Mouse (Mus musculus) embryo, embryonic 10 days (tissue): ENCODE data around the gene Eef1akmt3.

Source experiments
- DNase-seq: peaks from one replicate; pipeline ENCODE4 v3.0.0-alpha.2; 2015; ENCODE audit warnings: low spot score

Eef1akmt3 gene

DNA sequence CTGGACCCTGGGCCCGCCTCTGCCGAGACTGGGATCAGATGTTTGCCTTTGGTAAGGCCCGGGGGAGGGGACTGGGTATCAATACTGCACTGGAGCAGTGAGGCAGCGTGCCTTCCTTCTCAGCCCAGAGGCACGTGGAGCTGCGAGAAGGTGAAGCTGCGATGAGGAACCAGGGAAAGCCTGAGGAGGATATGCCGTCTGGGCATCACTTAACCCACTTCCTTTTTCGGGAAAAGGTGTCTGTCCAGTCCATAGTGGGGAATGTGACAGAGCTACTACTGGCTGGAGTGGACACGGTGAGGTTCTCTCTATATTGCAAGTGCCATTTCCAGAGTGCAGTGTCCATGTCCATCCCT lies 8.8 kb upstream of the Eef1akmt3 start:
- no peak for DNase-seq

DNA sequence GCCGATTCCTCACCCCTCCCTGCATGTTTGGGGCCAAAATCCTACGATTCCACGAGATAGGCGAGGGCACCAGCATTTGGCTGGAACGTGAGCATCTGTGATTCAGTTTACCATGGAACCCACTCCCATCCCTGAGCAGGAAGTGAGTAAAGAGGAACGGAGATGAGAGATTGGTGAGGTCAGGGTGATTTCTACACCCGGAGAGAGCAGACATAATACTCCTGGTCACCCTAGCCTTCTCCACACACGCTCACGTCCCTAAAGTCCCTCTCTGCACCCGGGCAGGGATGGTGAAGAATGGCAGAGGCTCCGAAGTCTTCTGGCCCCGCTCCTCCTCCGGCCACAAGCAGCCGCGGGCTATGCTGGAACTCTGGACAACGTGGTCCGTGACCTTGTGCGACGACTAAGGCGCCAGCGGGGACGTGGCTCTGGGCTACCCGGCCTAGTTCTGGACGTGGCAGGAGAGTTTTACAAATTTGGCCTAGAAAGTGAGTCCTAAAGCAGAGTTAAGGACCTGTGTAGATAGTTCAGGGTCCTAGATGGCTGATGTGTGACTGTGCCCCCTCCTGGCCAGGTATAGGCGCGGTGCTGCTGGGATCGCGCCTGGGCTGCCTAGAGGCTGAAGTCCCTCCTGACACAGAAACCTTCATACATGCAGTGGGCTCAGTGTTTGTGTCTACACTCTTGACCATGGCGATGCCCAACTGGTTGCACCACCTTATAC lies 8.2 kb upstream of the Eef1akmt3 start:
- no peak for DNase-seq

- no peak for DNase-seq
These were observed 7.5 kb upstream of the Eef1akmt3 start for GRCm38 (mm10) chr10:127048608-127049394.

DNA sequence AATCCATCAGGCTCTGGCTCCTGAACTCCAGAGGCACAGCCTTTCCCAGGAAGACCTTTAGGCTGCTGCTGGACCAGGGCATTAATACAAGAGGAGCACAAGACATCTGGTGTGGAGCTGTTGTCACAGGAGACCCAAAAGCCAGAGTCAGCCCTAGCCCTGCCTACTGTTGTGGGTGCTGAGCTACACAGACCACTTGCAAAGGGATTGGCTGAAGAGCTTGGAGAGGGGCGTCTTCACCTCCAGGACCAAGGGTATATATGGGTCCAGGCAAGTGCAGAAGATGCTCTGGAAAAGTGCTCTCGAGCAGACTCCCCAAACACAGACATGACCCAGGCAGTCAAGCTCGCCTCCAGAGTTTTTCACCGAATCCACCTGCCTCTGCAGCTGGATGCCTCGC lies 6.6 kb upstream of the Eef1akmt3 start, which contains the start of gene Cyp27b1:
Cyp27b1 (plus strand) TSS at position 297 of the 400 bp plus-strand sequence.
- no peak for DNase-seq

- DNase-seq = no peak
These were observed 1.9 kb upstream of the Eef1akmt3 start for GRCm38 (mm10) chr10:127043187-127043586.

- no peak for DNase-seq
These were observed 1.3 kb upstream of the Eef1akmt3 start for GRCm38 (mm10) chr10:127042468-127043115.

DNA sequence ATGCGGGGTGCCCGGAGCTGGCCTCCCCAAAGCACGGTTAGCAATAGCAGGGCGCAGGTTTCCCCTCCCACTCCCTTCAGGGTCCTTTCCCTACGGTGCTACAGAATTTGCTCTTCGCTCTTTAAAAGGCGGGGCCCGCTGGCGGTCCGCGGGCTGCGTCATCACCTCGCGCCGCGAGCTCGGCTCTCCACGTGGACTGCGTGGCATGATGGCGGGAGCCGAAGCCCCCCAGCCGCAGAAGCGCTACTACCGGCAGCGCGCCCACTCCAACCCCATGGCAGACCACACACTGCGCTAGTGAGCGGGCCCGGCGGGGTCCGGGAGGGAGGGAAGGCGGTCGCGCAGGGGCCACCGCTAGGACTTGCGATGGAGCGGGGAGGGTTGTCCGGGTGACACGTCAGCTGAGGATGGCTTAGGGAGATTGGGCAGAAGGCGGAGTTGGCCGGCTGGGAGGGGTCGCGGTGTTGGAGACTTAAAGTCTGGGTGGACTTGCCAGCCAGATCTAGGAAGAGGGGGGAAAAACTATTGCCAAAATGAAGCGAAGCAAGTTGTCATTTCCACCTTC lies 543 bp upstream of the Eef1akmt3 start:
- peak; percentile 91 for DNase-seq

- DNase-seq = no peak
These were observed 621 bp downstream of the Eef1akmt3 start for GRCm38 (mm10) chr10:127040569-127041214.

- DNase-seq = no peak
These were observed 3.7 kb downstream of the Eef1akmt3 start for GRCm38 (mm10) chr10:127037641-127038040.

GRCm38 (mm10) chr10:127036273-127036672 lies 5.0 kb downstream of the Eef1akmt3 start:
- DNase-seq = no peak

GRCm38 (mm10) chr10:127033301-127033741 lies 8.0 kb downstream of the Eef1akmt3 start:
- no peak for DNase-seq

GRCm38 (mm10) chr10:127030336-127031296 lies 10.7 kb downstream of the Eef1akmt3 start, which contains the start of gene Tsfm:
Gene Tsfm, minus strand, starts transcription at chr10:127030840.
- peak; percentile 98 for DNase-seq

DNA sequence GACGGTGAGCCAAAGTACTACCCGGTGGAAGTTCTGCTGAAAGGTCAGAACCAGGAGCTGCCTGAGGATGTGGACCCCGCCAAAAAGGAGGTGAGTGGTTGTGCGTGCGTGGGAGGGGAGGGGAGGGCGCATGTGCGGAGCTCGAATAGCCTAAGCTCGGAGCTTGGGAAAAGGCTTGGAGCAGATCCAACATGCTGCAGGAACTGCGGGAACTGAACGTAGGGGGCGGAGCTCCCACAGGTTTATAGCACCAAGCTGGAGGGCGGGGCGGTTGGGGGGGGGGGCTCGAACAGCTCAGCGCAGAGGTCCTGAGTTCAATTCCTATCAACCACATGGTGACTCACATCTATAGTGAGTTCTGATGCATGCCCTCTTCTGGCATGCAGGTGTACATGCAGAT lies 22.9 kb downstream of the Eef1akmt3 start:
- no peak for DNase-seq

DNA sequence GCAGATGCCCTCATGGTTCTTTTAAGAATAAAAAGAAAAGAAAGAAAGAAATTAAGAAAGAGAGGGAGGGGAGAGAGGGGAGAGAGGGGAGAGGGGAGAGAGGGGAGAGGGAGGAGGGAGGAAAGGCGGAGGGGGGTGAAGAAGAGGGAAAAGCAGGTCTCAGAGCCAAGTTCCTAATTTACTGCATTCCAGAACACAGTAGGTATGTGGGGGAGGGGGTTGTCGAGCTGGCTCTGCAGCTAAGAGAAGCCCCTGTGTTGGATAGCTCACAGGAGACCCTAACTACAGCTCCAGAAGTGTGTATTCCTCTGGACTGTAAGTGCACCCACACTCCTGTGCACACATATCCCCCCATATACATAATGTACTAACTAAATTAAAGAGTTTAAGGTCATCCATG lies 24.2 kb downstream of the Eef1akmt3 start:
- DNase-seq = no peak

GRCm38 (mm10) chr10:127016488-127016887 lies 24.8 kb downstream of the Eef1akmt3 start:
- peak; percentile 44 for DNase-seq

DNA sequence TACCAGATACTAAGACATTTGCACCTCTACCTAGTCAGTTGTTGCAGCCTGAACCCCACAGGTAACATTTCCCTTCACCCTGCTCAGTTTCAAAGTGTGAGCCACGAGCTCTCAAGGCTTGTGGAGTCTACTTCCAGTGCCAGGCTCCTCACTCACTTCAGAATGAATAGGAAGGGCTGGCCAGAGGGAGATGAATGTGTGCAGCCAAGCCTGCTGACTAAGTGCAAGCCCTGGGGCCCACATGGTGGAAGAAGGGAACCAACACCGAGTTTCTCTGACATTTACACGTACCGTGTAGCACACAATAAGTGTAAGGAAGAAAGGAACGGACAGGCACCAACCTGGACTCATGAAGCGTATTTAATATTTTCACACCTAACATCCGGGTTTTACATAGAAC lies 37.5 kb downstream of the Eef1akmt3 start:
- DNase-seq = no peak

- DNase-seq = no peak
These were observed 38.0 kb downstream of the Eef1akmt3 start for GRCm38 (mm10) chr10:127003334-127003733.

GRCm38 (mm10) chr10:127002765-127003164 lies 38.5 kb downstream of the Eef1akmt3 start:
- no peak for DNase-seq

DNA sequence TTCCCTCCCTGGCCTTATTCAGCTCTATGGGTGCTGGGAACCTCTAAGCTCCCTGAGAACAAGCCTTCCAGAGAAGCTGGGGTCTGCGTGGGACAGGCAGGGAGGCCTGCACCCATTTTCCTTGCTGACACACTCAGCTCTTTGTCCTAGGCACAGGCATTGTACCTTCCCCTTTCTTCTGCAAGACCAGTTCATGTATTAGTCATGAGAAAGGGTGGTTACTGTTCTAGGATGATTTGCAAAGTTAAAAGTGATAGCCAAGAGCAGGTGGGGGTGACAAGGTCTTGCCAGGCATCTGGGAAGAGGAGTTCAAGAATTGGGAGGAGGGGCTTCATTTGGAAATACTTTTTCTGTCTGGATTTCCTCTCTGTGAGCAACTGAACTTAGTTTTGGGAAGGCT lies 39.3 kb downstream of the Eef1akmt3 start:
- no peak for DNase-seq

DNA sequence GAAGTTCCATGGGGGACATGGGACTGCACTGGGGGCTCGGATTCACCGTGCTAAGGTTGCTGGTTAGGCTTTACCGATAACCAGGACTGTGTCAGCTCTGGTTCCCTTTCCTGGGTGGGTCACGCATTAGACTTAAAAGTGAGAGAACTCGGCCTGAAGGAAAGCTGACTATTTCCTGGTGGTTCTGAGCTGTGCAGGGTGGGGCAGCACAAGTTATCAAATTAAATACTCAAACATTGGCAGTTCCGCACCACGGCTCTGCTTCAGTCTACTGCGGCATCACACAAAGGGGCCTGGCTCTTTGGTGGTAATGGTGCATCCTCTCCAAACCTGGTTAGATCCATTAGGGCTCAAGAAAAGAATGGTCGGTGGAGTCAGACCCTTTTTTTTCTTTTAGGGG lies 40.0 kb downstream of the Eef1akmt3 start:
- no peak for DNase-seq

- no peak for DNase-seq
These were observed 40.8 kb downstream of the Eef1akmt3 start, which contains the start of gene Avil for GRCm38 (mm10) chr10:127000529-127000928. Gene Avil, plus strand, starts transcription at chr10:127000709.
